Mouse (Mus musculus): ENCODE data around the gene Uevld.

- TF ChIP-seq ZNF384 (IDR thresholded peaks at IDR 0.05; ENCODE audit: low read depth, low read length) (no peak), CHD2 (IDR thresholded peaks at IDR 0.05; ENCODE audit: low read depth, low read length) (no peak), MAFK (IDR thresholded peaks at IDR 0.05; ENCODE audit: insufficient read depth, low read depth, low read length) (no peak), HCFC1 (IDR thresholded peaks at IDR 0.05; ENCODE audit: borderline replicate concordance, insufficient read depth, low read length) (peak; percentile 56; the same call in 1 of the 2 replicates)
These were observed at the start of gene Uevld for GRCm38 (mm10) chr7:46957831-46958691.

All from ES-E14 (cell line).